Mouse (Mus musculus): ENCODE measurements at regions not wholly inside any gene's neighbourhood (a gene's known extent, or its start where the extent isn't known, plus 50 kb on each side); places are given as distances from the start of the nearest gene placed in this dataset.

- WGBS: 90% methylated on average over 2 of the region's 2 CpGs
- no peak overlapping the region for H3K27ac ChIP-seq (replicated peaks)
- H3K4me3 ChIP-seq: no peak overlapping the region
- H3K9ac ChIP-seq (replicated peaks): no peak overlapping the region
- no peak for ATAC-seq (replicated peaks)
- no peaks in the 10 kb centered on the region for H3K9me3 ChIP-seq
- H3K4me2 ChIP-seq (replicated peaks): no peak overlapping the region
- no peaks in the 10 kb centered on the region for H3K27me3 ChIP-seq
- no peaks in the 10 kb centered on the region for H3K36me3 ChIP-seq
- no peaks in the 10 kb centered on the region for H3K4me1 ChIP-seq
These were observed 160.5 kb downstream of the Pdha2 start for GRCm38 (mm10) chr3:141051685-141052084.

GRCm38 (mm10) chr3:141014262-141014547 is 197.9 kb downstream of the Pdha2 start:
- no peaks in the 10 kb centered on the region for H3K9me3 ChIP-seq
- no peak overlapping the region for H3K9ac ChIP-seq (replicated peaks)
- no peak for ATAC-seq (replicated peaks)
- H3K4me3 ChIP-seq: no peak overlapping the region
- no peaks in the 10 kb centered on the region for H3K36me3 ChIP-seq
- no peak overlapping the region for H3K4me2 ChIP-seq (replicated peaks)
- no peaks in the 10 kb centered on the region for H3K4me1 ChIP-seq
- no peak overlapping the region for H3K27ac ChIP-seq (replicated peaks)
- 91% methylated on average over 1 of the region's 1 CpGs for WGBS
- no peaks in the 10 kb centered on the region for H3K27me3 ChIP-seq

- Histone ChIP-seq H3K36me3 (no peaks in the 10 kb centered on the region), H3K9me3 (no peaks in the 10 kb centered on the region), H3K4me2 (replicated peaks) (no peak overlapping the region), H3K27me3 (no peaks in the 10 kb centered on the region), H3K4me3 (no peak overlapping the region), H3K9ac (replicated peaks) (no peak overlapping the region), H3K4me1 (no peaks in the 10 kb centered on the region), H3K27ac (replicated peaks) (no peak overlapping the region)
- ATAC-seq (replicated peaks): no peak
- 70% methylated on average over 8 of the region's 8 CpGs for WGBS
These were observed 198.5 kb downstream of the Pdha2 start for GRCm38 (mm10) chr3:141013521-141014261.

GRCm38 (mm10) chr3:141012976-141013375 is 199.2 kb downstream of the Pdha2 start:
- ATAC-seq (replicated peaks): no peak

GRCm38 (mm10) chr3:141008792-141009191 is 203.4 kb downstream of the Pdha2 start:
- Histone ChIP-seq H3K9ac (replicated peaks) (no peak overlapping the region), H3K4me3 (no peak overlapping the region), H3K4me2 (replicated peaks) (no peak overlapping the region), H3K36me3 (no peaks in the 10 kb centered on the region), H3K4me1 (no peaks in the 10 kb centered on the region), H3K9me3 (no peaks in the 10 kb centered on the region), H3K27ac (replicated peaks) (no peak overlapping the region), H3K27me3 (no peaks in the 10 kb centered on the region)
- WGBS: 81% methylated on average over 2 of the region's 2 CpGs
- ATAC-seq (replicated peaks): no peak

More at GRCm38 (mm10) chr3:141012976-141013375, 199.2 kb downstream of the Pdha2 start:
- Histone ChIP-seq H3K4me3 (no peak overlapping the region), H3K4me1 (no peaks in the 10 kb centered on the region), H3K36me3 (no peaks in the 10 kb centered on the region), H3K27ac (replicated peaks) (no peak overlapping the region), H3K27me3 (no peaks in the 10 kb centered on the region), H3K4me2 (replicated peaks) (no peak overlapping the region), H3K9ac (replicated peaks) (no peak overlapping the region), H3K9me3 (no peaks in the 10 kb centered on the region)
- 57% methylated on average over 1 of the region's 1 CpGs for WGBS

- Histone ChIP-seq H3K27me3 (no peaks in the 10 kb centered on the region), H3K4me3 (no peak overlapping the region), H3K36me3 (no peaks in the 10 kb centered on the region), H3K9ac (replicated peaks) (no peak overlapping the region), H3K9me3 (no peaks in the 10 kb centered on the region), H3K4me1 (no peaks in the 10 kb centered on the region), H3K27ac (replicated peaks) (no peak overlapping the region), H3K4me2 (replicated peaks) (no peak overlapping the region)
- 64% methylated on average over 3 of the region's 3 CpGs for WGBS
- ATAC-seq (replicated peaks): no peak
These were observed 206.3 kb downstream of the Pdha2 start for GRCm38 (mm10) chr3:141005885-141006284.

- Histone ChIP-seq H3K36me3 (no peaks in the 10 kb centered on the region), H3K27ac (replicated peaks) (no peak overlapping the region), H3K4me2 (replicated peaks) (no peak overlapping the region), H3K27me3 (no peaks in the 10 kb centered on the region), H3K4me1 (no peaks in the 10 kb centered on the region), H3K9ac (replicated peaks) (no peak overlapping the region), H3K9me3 (no peaks in the 10 kb centered on the region), H3K4me3 (no peak overlapping the region)
- WGBS: 72% methylated on average over 2 of the region's 2 CpGs
- ATAC-seq (replicated peaks): no peak
These were observed 208.6 kb downstream of the Pdha2 start for GRCm38 (mm10) chr3:141003561-141003960.

- 82% methylated on average over 5 of the region's 5 CpGs for WGBS
- Histone ChIP-seq H3K9me3 (no peaks in the 10 kb centered on the region), H3K4me1 (no peaks in the 10 kb centered on the region), H3K4me2 (replicated peaks) (no peak overlapping the region), H3K36me3 (no peaks in the 10 kb centered on the region), H3K27me3 (no peaks in the 10 kb centered on the region), H3K4me3 (no peak overlapping the region), H3K27ac (replicated peaks) (no peak overlapping the region), H3K9ac (replicated peaks) (no peak overlapping the region)
- no peak for ATAC-seq (replicated peaks)
These were observed 223.9 kb downstream of the Pdha2 start for GRCm38 (mm10) chr3:140988247-140988646.

- no peaks in the 10 kb centered on the region for H3K9me3 ChIP-seq
- no peak overlapping the region for H3K4me2 ChIP-seq (replicated peaks)
- ATAC-seq (replicated peaks): 0 out of 2 replicates have a peak, but pooled peaks have one; percentile 43
- no peak overlapping the region for H3K27ac ChIP-seq (replicated peaks)
- WGBS: 39% methylated on average over 6 of the region's 6 CpGs
- no peaks in the 10 kb centered on the region for H3K4me1 ChIP-seq
- H3K4me3 ChIP-seq: no peak overlapping the region
- H3K36me3 ChIP-seq: no peaks in the 10 kb centered on the region
- H3K9ac ChIP-seq (replicated peaks): no peak overlapping the region
- no peaks in the 10 kb centered on the region for H3K27me3 ChIP-seq
These were observed 238.6 kb downstream of the Pdha2 start for GRCm38 (mm10) chr3:140973519-140973918.

GRCm38 (mm10) chr3:140969892-140970880 is 242.0 kb downstream of the Pdha2 start:
- Histone ChIP-seq H3K27ac (replicated peaks) (no peak overlapping the region), H3K4me2 (replicated peaks) (no peak overlapping the region), H3K4me3 (no peak overlapping the region), H3K9me3 (no peaks in the 10 kb centered on the region), H3K4me1 (no peaks in the 10 kb centered on the region), H3K27me3 (no peaks in the 10 kb centered on the region), H3K36me3 (no peaks in the 10 kb centered on the region), H3K9ac (replicated peaks) (no peak overlapping the region)
- no peak for ATAC-seq (replicated peaks)
- 83% methylated on average over 3 of the region's 3 CpGs for WGBS

GRCm38 (mm10) chr3:140968556-140968955 is 243.6 kb downstream of the Pdha2 start:
- Histone ChIP-seq H3K4me1 (no peaks in the 10 kb centered on the region), H3K36me3 (no peaks in the 10 kb centered on the region), H3K27ac (replicated peaks) (no peak overlapping the region), H3K4me2 (replicated peaks) (no peak overlapping the region), H3K4me3 (no peak overlapping the region), H3K27me3 (no peaks in the 10 kb centered on the region), H3K9ac (replicated peaks) (no peak overlapping the region), H3K9me3 (no peaks in the 10 kb centered on the region)
- 74% methylated on average over 3 of the region's 3 CpGs for WGBS
- ATAC-seq (replicated peaks): no peak

- no peak overlapping the region for H3K9ac ChIP-seq (replicated peaks)
- no peaks in the 10 kb centered on the region for H3K36me3 ChIP-seq
- no peak overlapping the region for H3K27ac ChIP-seq (replicated peaks)
- H3K27me3 ChIP-seq: no peaks in the 10 kb centered on the region
- no peaks in the 10 kb centered on the region for H3K9me3 ChIP-seq
- no peak for ATAC-seq (replicated peaks)
- H3K4me1 ChIP-seq: no peaks in the 10 kb centered on the region
- H3K4me3 ChIP-seq: no peak overlapping the region
- H3K4me2 ChIP-seq (replicated peaks): no peak overlapping the region
- WGBS: 2% methylated on average over 1 of the region's 1 CpGs
These were observed 254.5 kb downstream of the Pdha2 start for GRCm38 (mm10) chr3:140957666-140958065.
